Mouse (Mus musculus) frontal cortex, adult 2 months (tissue): ENCODE results near the gene Mmp9. TPM values are rescaled to one million over a fixed set of nuclear protein-coding genes. Genes with fewer than 3 reads are reported as not detected.

Source experiments
- DNase-seq, 2 experiments: peaks; one replicate each; pipeline ENCODE4 v3.0.0; 2022; ENCODE audit warnings: low spot score in 1 of 2; ENCODE audit errors: extremely low spot score in 1 of 2
- polyA plus RNA-seq: library from polyadenylated mRNA; depleted of rRNA; stranded (reverse); fragments of >200 nt; gene quantifications from 2 replicates; pipeline ENCODE4 v1.2.3, GENCODE M21; 2012; rRNA removed

Gene Mmp9
- 1.2 and 1.3 TPM in 2 replicates for polyA plus RNA-seq

- no peak for DNase-seq
Observed at GRCm38 (mm10) chr2:164940140-164940830, at the start of gene Mmp9. Gene Mmp9 (plus strand): TSS chr2:164940780.

GRCm38 (mm10) chr2:164891056-164891834 is 49.3 kb upstream of the Mmp9 start:
- DNase-seq = no peak

- no peak for DNase-seq
Observed at GRCm38 (mm10) chr2:164891908-164892695, 48.5 kb upstream of the Mmp9 start.

GRCm38 (mm10) chr2:164892696-164893216 is 47.8 kb upstream of the Mmp9 start:
- no peak for DNase-seq

GRCm38 (mm10) chr2:164894048-164894447 is 46.5 kb upstream of the Mmp9 start:
- no peak for DNase-seq

- no peak for DNase-seq
Observed at GRCm38 (mm10) chr2:164894644-164895043, 45.9 kb upstream of the Mmp9 start.

- no peak for DNase-seq
Observed at GRCm38 (mm10) chr2:164895885-164896284, 44.7 kb upstream of the Mmp9 start.

GRCm38 (mm10) chr2:164898008-164898407 is 42.6 kb upstream of the Mmp9 start:
- no peak for DNase-seq

GRCm38 (mm10) chr2:164899034-164899433 is 41.5 kb upstream of the Mmp9 start:
- DNase-seq = no peak

- DNase-seq = no peak
Observed at GRCm38 (mm10) chr2:164899723-164900459, 40.7 kb upstream of the Mmp9 start.

- DNase-seq = no peak
Observed at GRCm38 (mm10) chr2:164901380-164901779, 39.2 kb upstream of the Mmp9 start.

- no peak for DNase-seq
Observed at GRCm38 (mm10) chr2:164903496-164903895, 37.1 kb upstream of the Mmp9 start.

- no peak for DNase-seq
Observed at GRCm38 (mm10) chr2:164906071-164906470, 34.5 kb upstream of the Mmp9 start.

GRCm38 (mm10) chr2:164907511-164907910 is 33.1 kb upstream of the Mmp9 start:
- DNase-seq = no peak

GRCm38 (mm10) chr2:164908011-164908410 is 32.6 kb upstream of the Mmp9 start:
- DNase-seq = no peak

- no peak for DNase-seq
Observed at GRCm38 (mm10) chr2:164909100-164909499, 31.5 kb upstream of the Mmp9 start.

GRCm38 (mm10) chr2:164909542-164909941 is 31.0 kb upstream of the Mmp9 start:
- DNase-seq = no peak

GRCm38 (mm10) chr2:164910360-164911061 is 30.1 kb upstream of the Mmp9 start:
- no peak for DNase-seq
